Mouse (Mus musculus): Measurements from ENCODE around the gene Sqstm1.

- TF ChIP-seq POLR2A (IDR thresholded peaks at IDR 0.05; ENCODE audit: control insufficient read depth in 1 of 2, insufficient read depth in 1 of 2, low read depth in 1 of 2, low read length in 2 of 2, poor library complexity in 1 of 2) = no peak
- no peak for TF ChIP-seq CTCF (IDR thresholded peaks at IDR 0.05 in 2 of 3, conservative IDR thresholded peaks at IDR 0.05 in 1 of 3; ENCODE audit: control insufficient read depth in 1 of 3, insufficient read depth in 1 of 3, low read depth in 2 of 3, low read length in 3 of 3, poor library complexity in 1 of 3, severe bottlenecking in 1 of 3)
Measured at GRCm38 (mm10) chr11:50234606-50235005, 24.0 kb upstream of the Sqstm1 start.

Data from MEL (cell line).